Mouse (Mus musculus): Measurements from ENCODE around the gene Ripply1.

Gene Ripply1

DNA sequence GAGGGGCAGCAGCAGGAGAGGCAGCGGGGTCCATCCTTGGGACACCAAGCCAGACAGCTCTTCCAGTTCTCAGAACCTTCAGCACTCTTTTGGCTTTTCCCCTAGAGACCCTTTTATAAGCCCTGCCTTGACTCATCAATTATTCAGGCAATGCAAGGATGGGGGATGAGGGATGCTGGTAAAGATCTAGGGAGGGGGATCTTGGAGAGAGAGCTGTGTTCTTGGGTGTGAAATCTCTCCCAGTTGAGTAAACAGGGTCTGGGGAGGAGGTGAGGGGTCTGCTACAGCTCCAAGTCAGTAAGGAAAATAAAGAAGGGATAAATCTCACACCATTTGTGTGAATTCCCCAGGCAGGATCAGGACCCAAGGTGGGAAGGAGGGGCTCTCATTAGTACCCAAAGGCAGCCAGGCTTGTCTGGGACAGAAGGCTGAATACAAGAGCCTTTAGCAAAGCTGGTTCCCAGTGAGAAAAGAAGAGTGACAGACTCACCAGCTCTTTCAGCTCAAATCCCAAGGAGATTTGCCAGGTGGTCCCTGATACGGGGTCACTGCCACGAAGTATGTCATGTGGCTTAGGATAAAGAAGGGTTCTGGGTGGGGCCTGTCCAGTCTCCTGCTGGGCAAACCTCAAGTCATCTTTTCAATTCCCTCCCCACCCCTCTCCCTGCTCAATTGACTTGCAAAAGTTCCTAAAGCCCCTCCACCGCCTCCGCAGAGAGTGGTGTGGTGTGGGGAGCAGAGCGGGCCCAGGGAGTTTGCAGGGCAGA lies at the start of gene Ripply1:
Gene Ripply1 (minus strand): TSS at position 76 of the 767 bp plus-strand sequence.
- DNase-seq (ENCODE audit: low spot score in 2 of 2), result no peak

DNA sequence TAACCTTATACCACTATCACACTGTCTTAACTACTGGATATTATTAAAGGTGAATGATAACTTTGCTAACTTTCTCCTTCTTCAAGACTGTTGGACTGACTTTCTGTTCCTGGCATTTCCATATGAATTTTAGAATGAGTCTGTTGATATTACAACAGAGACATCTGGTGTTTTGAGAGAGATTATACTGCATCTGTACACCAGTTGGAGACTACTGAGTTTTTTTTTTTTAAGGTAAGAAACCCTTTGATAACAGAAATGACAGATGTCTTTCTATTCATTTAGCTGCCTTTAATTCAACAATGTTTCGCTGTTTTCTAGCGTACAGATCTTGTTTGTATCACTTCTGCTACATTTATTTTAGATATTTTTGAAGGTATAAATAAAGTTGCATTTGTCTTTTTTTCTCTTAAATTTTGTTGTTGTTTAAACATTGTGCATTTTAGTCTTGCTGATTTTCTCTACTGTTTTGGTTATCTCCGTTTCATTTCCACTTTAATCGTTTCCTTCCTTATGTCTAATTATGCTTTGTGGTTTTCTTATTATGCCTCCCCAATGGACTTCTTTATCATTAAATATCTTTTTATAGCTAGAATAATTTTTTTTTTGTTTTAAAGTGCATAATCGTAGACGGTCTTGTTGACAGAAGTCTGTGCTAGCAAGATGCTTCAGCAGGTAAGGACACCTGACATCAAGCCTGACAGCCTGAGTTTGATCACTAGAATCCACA lies 46.4 kb upstream of the Ripply1 start:
- DNase-seq (ENCODE audit: low spot score in 2 of 2), result no peak

DNA sequence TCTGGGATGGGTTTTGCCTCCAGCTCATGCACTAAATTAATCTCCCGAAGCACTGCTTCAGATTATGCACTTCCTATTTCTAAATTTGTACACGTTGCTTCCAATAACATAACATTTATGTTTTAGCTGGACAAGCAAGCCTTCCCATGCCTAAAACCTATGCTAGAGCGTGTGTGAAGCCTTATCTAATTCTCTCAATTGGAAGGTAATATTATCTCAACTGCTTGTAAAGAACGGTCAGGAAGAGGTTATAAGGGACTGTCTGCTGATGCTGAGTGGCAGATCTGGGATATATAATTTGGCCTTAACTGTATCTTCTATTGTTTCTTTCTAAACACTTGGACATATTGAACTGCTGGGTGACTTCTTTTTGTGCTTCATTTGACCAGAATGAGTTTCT lies 44.8 kb upstream of the Ripply1 start:
- no peak for DNase-seq (ENCODE audit: low spot score in 2 of 2)

DNA sequence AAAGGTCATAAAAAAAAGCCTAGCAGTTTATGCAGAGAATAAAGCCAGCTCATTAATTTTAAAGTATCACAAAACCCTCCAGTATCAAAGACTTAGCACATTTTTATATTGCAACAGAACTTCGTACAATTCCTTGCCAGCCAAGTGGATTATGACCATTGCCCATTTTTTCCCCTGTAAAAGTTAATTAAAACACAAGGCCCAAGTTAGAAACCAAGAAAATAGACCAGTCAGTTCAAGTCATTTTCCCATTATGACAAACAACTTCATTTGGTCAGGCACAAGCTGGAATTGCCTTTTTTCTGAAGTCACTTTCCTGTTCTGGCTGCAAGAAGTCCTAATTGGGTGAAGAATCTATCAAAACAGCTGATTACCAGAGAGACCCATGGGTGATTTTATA lies 43.2 kb upstream of the Ripply1 start:
- DNase-seq (ENCODE audit: low spot score in 2 of 2), result no peak

DNA sequence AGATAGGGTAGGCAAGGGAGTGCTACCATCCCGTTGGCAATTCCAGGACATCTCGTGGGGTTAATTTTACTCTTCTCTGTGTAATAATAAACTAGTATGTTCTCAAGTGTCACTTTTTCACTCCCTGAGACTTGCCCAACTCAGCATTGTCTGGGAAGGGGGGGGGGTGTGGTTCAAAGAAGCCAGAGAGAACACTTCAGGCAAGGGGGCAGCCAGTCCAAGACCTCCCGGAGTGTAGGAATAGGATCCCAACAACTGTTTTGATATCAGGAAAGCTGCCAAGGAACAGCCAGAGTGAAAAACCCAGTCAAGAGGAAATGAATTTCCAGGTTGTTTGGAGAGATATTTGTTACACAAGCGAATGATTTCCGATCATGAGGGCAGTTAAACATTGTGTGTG lies 33.0 kb upstream of the Ripply1 start:
- DNase-seq (ENCODE audit: low spot score in 2 of 2), result no peak

DNA sequence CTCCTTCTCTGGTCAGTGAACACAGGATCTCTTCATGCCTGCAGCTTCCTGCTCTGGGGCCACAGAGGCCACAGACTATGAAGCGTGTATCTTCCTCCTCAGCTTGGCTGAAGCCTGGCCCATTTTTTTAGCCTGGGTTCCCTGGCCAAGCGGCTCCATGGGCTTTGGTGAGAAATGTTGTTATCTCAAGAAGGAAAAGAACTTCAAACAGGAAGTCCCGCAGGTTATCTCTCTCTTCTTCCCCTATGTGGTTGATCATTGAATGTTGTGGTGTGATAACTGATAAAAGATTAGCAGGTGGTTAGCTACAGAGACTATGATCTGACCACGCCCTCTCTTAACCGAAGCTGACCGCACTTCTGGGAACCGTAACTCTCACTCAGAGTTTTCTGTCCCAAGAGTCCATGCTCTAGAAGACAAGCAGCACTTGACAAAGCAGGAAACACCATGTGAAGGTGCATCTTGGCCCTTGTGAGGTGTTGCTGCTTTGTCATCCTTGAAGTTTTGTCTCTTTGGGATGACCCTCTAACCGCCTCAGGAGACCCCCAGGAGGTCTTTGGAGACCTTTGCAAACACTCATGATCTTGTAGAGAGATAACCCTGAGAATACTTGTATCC lies 32.0 kb upstream of the Ripply1 start:
- DNase-seq (ENCODE audit: low spot score in 2 of 2), result no peak

DNA sequence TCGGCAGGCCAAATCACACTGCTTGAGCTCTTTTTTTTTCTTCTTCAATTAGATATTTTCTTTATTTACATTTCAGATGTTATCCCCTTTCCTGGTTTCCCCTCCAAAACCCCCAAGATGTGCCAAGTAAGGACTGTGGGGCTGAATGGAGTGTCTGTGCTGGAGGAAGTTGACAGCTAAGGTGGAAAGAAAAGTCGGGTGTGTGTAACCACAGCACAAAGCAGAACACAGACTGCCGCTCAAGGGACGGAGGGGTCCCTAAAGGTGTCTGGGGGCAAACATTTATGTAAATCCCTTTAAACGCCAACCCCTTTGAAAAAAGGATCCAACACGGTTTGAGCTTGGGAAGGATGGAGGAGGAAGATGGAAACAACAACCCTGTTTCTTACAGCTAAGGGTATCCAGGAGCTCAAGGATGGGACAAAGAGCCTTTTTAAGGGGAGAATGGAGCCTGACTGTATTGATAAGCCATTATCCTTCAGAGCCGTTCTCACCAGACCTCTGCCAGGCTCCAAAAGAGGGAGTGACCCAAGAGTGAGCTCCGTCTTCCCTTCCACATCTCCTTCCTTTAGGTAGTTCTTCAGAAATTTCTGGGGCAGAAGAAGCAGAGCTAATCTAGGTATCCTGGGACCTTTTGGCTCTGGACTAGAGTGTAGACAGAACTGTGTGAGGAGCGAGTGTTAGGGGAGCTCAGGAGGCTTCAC lies 31.3 kb upstream of the Ripply1 start:
- no peak for DNase-seq (ENCODE audit: low spot score in 2 of 2)

DNA sequence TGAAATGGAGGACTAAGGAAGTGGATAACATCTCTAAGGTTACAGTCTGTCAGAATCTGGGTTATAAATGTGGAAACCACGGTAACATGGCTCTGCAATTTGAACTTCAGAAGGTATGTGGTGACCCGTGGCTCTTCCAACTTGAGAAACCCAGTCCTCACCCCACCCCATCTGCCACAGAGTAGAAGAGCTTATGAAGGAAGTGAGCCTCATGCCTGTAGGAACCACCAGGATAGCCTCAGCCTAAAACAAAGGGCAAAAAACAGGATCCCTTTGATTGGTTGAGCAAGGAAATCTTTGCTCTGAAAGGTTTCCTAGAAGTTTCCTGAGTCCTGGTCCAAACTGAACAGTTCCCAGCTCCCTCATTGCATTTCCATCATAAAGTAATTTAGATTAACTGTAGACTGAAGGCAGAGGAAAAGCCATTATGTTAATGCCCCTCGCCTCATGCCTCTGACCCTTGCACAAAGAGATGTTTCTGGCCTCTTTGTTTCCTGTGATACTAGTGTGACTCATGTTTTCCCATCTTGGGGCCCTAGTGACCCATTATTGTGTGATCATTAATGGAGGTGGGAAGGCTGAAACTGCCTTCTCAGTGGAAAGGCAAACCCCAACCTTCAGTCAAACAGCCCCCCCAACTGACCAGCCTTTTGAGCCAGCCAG lies 30.6 kb upstream of the Ripply1 start:
- DNase-seq (ENCODE audit: low spot score in 2 of 2), result no peak

DNA sequence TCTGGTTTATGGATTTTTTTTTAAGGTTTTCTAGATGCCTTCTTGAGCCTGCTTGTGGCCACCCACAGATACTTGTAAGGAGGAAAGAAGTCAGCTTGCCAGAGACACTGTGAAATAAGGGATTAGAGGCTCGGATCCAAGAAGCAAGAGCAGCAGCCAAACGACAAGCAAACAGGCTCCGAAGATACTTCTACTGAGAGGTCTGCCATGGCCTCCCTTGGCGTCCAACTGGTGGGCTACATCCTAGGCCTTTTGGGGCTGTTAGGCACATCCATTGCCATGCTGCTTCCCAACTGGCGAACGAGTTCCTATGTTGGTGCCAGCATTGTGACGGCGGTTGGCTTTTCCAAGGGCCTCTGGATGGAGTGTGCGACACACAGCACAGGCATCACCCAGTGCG lies 26.3 kb upstream of the Ripply1 start:
- no peak for DNase-seq (ENCODE audit: low spot score in 2 of 2)

DNA sequence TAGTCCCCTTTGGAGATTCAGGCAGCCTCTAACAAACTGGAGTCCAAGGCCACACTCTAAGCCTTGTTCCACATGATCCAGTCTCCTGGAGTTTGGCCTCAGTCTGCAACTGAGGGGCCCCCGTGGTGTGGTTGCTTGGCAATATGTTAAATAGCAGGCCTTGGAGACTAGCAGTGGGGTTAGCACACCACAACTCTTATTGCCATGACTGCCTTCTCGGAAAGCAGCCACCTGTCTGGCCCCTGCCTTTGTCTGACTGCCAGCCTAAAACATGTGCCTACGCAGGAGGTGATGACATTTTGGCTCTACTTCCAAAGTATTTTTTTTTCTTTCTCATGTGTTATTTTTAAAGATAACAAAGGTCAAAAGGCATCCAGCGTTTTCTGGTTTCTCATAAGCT lies 25.9 kb upstream of the Ripply1 start:
- DNase-seq (ENCODE audit: low spot score in 2 of 2), result no peak

DNA sequence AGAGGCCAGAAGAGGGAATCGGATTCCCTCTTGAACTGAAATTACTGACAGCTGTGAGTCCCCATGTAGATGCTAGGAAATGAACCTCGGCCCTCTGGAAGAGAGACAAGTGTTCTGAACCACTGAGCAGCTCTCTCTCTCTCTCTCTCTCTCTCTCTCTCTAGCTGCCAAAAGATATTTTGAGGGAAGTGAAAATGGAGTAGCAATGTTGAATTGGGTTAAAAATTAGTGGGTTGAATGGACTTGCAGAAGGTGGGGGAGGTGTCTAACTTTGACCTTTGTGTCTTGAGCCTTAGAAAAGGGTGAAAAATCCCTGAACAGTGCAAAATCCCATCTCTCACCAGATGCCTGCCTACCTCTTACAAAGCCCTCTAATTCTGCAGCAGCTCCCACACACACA lies 25.2 kb upstream of the Ripply1 start:
- DNase-seq (ENCODE audit: low spot score in 2 of 2), result no peak

DNA sequence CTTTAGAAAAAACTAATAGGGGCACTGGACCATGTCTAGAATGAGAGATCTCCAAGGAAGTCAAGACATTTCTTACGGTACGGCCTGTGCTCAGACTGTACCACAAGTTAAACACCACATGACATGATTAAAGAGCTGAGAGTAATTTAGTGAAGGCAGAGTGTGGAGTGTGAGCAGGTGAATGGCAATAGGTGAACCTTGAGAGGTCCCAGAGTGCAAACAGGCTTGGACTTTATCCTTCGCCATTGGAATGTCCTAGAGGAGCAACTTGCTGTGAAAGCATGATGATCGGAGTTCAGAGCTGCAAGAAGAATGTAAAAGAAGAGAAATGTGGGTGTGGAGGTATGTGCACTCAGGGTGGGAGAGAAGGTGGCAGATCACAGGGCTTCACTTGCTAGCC lies 23.8 kb upstream of the Ripply1 start:
- DNase-seq (ENCODE audit: low spot score in 2 of 2), result no peak

DNA sequence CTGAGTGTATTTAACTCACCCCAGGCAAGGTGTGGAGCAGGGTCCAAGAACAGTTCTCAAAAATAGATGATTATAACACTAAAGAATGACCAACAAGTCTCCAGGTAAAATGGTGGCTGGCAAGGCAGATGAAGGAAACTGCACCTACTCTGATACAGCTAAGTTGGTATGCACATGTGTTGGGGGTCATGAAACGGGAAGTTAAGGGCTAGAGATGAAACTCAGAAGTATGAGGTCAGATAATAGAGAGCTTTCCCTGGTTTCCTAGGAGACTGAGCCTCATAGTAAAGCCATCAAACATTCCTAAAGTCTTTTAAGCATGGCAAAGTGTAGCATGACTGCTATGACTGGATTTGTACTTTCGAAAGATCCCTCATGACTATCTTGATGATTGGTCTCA lies 20.9 kb upstream of the Ripply1 start:
- no peak for DNase-seq (ENCODE audit: low spot score in 2 of 2)

DNA sequence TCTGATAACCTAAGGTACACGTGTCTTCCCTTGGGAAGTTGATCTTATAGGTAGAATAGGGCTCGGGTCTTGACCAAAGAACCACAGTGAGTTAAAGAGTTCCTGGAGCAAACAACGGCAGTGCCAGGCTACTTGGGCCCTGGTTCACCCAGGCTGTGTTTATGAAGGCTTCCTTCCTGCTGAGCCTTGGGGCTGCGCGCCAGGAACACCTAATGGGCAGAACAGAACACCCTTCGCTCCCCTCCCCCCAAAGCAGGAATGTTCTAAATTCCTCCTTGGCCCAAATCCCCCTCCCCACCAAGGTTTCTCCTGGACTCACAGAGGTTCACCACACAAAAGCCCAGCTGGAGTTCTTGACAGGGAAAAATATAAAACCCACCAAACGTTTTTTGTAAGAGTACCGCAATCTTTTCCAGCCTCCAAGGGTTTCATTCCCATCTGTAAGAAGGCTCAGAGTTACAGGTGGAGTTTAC lies 18.3 kb upstream of the Ripply1 start, which contains the start of gene Cldn2:
Gene Cldn2 (plus strand): TSS at position 423 of the 473 bp plus-strand sequence.
- no peak for DNase-seq (ENCODE audit: low spot score in 2 of 2)

DNA sequence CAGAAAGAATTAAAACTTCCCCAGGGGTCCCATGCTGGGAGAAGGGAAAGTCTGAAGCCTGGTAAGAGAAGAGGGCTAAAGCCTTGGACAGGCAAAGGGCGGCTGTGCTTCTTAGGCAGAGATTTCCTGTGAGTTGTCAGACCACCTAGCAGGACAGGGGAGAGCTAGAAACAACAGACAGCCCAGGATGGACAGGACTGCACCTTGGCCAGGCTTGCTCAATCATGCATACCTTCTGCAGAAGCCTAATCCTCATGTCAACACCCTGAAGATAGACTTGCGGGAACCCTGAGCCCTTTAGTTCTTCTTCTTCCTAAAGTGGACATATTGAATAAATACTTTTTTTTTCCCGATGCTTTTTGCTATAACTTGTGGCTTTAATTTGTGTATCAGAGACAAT lies 17.8 kb upstream of the Ripply1 start:
- no peak for DNase-seq (ENCODE audit: low spot score in 2 of 2)

DNA sequence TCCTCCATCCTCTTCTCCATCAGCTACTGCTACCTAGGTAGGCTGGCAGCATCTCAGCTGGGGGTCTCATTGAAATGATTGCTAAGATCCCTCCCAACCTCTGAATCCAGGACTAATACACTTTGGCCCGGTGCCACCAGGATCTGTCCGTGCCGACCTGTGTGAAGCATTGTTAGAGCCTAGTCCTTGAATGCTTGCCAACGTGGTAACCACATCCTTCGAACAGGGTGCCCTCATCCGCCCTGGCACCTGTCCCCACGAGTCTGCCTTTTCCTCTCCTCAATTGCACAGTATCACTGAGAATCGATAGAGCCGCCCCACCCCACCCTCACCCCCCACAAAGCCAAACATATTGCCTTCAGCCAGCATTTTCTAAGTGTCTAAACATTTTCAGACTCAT lies 15.7 kb upstream of the Ripply1 start:
- DNase-seq (ENCODE audit: low spot score in 2 of 2), result no peak

DNA sequence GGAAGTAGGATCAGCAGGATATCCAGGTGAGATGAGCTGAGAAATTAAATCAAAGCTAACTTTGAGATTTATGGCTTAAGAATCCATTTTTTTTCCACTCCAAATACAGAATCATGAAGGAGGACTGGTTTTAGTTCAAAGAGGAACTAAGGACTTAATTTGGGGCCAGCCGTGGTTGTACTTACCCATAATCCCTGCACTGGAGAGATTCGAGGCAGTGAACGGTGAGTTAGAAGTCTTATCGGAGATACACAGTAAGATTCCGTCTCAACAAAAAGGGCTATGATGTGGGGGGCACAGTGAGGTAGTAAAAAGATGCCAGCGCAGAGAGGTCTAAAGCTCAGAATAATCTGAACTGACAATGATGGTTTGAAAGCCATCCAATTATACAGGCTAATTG lies 13.9 kb upstream of the Ripply1 start:
- no peak for DNase-seq (ENCODE audit: low spot score in 2 of 2)

DNA sequence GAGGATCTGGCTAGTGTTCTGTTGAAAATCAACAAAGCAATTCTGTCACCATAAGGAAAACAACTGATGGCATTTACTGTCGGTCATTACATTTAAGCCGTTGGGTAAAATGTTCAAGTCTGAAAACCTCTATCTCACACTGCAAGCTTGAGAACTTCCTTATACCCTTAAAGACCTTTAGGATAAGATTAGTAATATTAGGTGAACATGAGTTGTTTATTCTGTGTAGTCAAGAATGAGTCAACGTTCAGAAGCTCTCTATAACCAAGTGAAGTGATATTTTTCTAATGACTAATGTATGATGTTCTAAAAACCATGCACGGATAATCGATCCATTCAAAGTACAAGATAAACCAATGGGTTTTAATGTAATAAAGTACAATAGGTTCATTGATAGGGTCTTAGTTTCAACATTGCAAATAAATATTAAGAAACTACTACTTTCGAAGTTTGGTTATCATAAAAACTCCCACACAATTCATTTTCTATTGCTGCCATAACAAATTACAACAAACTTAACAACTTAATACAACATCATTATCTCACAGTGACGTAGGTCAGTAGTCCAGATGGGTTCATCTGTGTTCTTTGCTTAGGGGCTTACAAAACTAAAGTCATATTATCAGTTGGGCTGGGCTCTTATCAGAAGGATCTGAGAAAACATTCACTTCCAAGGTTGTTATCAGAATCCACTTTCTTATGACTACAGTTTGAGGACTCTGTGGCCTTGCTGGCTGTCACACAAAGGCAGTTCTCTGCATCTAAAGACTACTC lies 12.1 kb upstream of the Ripply1 start:
- no peak for DNase-seq (ENCODE audit: low spot score in 2 of 2)

DNA sequence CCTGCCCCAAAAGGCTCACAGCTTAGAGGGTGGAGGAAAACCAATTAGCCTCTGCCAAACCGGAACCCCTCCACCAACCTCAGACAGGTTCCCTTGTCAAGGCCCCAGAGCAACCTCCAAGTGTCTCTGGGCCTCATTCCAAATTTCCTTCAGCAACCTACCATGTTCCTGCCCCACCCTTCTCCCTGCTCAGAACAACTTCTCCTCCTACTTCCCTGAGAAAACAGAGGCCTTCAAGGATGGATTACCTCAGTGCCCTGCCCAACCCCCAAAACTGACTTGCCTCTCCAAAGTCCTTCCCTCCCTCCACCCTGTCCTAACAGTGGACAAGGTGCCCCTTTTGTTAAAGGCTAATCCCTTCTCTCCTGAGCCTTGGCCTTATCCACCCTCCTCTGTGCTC lies 3.6 kb upstream of the Ripply1 start:
- peak; percentile 15 to 24 for DNase-seq (ENCODE audit: low spot score in 2 of 2)

DNA sequence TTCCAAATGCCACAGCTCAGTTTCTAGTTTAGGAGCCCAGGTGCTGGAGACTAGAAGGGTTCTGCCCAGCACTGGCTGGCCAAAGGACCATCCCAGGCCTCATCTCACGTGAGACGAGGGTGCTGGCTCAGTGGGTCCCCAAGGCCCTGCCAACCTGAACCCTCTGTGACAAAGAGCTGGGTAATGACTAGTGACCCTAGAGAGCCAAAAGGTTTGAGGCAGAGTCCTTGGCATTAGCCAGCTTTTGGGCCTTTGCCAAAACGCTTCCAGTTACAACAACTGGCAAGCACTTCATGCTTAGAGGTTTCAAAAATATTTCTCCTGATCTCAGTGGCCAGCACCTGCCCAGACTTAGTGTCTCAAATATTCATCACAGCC lies 881 bp upstream of the Ripply1 start:
- DNase-seq (ENCODE audit: low spot score in 2 of 2), result no peak

DNA sequence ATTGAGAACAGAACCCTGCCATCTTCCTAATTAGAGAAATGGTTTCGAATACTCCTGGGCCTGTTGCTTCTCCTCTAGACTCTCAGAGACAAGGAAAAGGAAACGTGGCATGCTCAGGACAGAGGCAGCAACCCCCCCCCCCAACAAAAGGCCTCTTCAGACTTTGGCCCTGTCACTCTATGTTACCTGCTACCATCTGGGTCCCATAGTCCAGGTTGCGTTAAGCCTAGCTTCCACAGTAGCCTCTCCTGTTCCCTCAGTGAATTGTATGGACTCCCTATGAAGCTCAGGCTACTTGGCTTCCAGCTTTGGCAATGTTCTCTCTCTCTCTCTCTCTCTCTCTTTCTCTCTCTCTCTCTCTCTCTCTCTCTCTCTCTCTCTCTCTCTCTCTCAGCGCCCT lies 590 bp downstream of the Ripply1 start:
- DNase-seq (ENCODE audit: low spot score in 2 of 2), result no peak
